Mouse (Mus musculus) brain, adult 2 months (tissue): ENCODE results near the gene Ccs.
"Not testable (repeated sequence)": the region's sequence is repeated elsewhere in the genome, so short reads cannot be mapped to it uniquely, and the experiment has no call there.

Source experiments
- DNase-seq: peaks from one replicate; pipeline ENCODE4 v3.0.0; 2011; ENCODE audit warnings: low read depth, low spot score

The Ccs gene

GRCm38 (mm10) chr19:4839149-4839548, at the start of gene Ccs, which contains the start of gene Ccdc87:
Gene Ccs, minus strand, starts transcription at chr19:4839332.
Gene Ccdc87, plus strand, starts transcription at chr19:4839366.
- peak; percentile 98 for DNase-seq

- DNase-seq, result no peak
Measured at GRCm38 (mm10) chr19:4883961-4884360, 44.8 kb upstream of the Ccs start.

GRCm38 (mm10) chr19:4879324-4879703, 40.2 kb upstream of the Ccs start:
- DNase-seq, result no peak

GRCm38 (mm10) chr19:4878405-4879323, 39.5 kb upstream of the Ccs start, which contains the start of gene Zdhhc24:
Gene Zdhhc24, plus strand, starts transcription at chr19:4878668.
- peak; percentile 99 for DNase-seq

- no peak for DNase-seq
Measured at GRCm38 (mm10) chr19:4877785-4878184, 38.7 kb upstream of the Ccs start, which contains the start of gene Actn3. Gene Actn3, minus strand, starts transcription at chr19:4877909.

- no peak for DNase-seq
Measured at GRCm38 (mm10) chr19:4876755-4877154, 37.6 kb upstream of the Ccs start.

GRCm38 (mm10) chr19:4876241-4876640, 37.1 kb upstream of the Ccs start:
- no peak for DNase-seq

GRCm38 (mm10) chr19:4874613-4875012, 35.5 kb upstream of the Ccs start:
- not testable (repeated sequence) for DNase-seq

GRCm38 (mm10) chr19:4865147-4865546, 26.0 kb upstream of the Ccs start:
- DNase-seq, result no peak

GRCm38 (mm10) chr19:4863048-4863447, 23.9 kb upstream of the Ccs start:
- no peak for DNase-seq

- peak; percentile 65 for DNase-seq
Measured at GRCm38 (mm10) chr19:4859081-4859480, 19.9 kb upstream of the Ccs start.

- no peak for DNase-seq
Measured at GRCm38 (mm10) chr19:4855951-4856350, 16.8 kb upstream of the Ccs start.

- no peak for DNase-seq
Measured at GRCm38 (mm10) chr19:4855470-4855820, 16.3 kb upstream of the Ccs start.

- DNase-seq, result peak; percentile 98
Measured at GRCm38 (mm10) chr19:4854552-4855469, 15.7 kb upstream of the Ccs start, which contains the start of gene Ctsf. Gene Ctsf, plus strand, starts transcription at chr19:4855130.

GRCm38 (mm10) chr19:4850281-4850680, 11.1 kb upstream of the Ccs start:
- no peak for DNase-seq

GRCm38 (mm10) chr19:4849800-4850199, 10.7 kb upstream of the Ccs start:
- no peak for DNase-seq

- DNase-seq, result peak; percentile 69
Measured at GRCm38 (mm10) chr19:4847490-4847889, 8.4 kb upstream of the Ccs start.

- DNase-seq, result no peak
Measured at GRCm38 (mm10) chr19:4845846-4846245, 6.7 kb upstream of the Ccs start.

GRCm38 (mm10) chr19:4842611-4843010, 3.5 kb upstream of the Ccs start:
- no peak for DNase-seq

- DNase-seq, result no peak
Measured at GRCm38 (mm10) chr19:4840848-4841247, 1.7 kb upstream of the Ccs start.

- no peak for DNase-seq
Measured at GRCm38 (mm10) chr19:4838526-4839140, 499 bp downstream of the Ccs start.

- no peak for DNase-seq
Measured at GRCm38 (mm10) chr19:4837049-4837448, 2.1 kb downstream of the Ccs start.
